Mouse (Mus musculus) liver, embryonic 13.5 days (tissue): ENCODE results near the gene B230219D22Rik. TPM values are rescaled to one million over a fixed set of nuclear protein-coding genes. Genes with fewer than 3 reads are reported as not detected.
"Not testable (repeated sequence)": the region's sequence is repeated elsewhere in the genome, so short reads cannot be mapped to it uniquely, and the experiment has no call there.

Experiments
- ATAC-seq: fragments of 200-750 bp; cut with Nextera tagmentation; 2 replicates; pipeline ENCODE4 v1.8.0; 2017; ENCODE audit warnings: low read depth, mild to moderate bottlenecking, moderate number of reproducible peaks, moderate library complexity
- DNase-seq: peaks from one replicate; pipeline ENCODE4 v3.0.0; 2022
- H3K27ac ChIP-seq: fragments of 300-500 bp; sonication (generic); 2 replicates; pipeline ENCODE4 v1.5.1; 2015; ENCODE audit warnings: moderate library complexity, mild to moderate bottlenecking, inconsistent platforms
- H3K27me3 ChIP-seq: fragments of 300-500 bp; sonication (generic); 2 replicates; pipeline ENCODE4 v1.6.1; 2015; ENCODE audit warnings: mild to moderate bottlenecking, inconsistent platforms
- H3K36me3 ChIP-seq: fragments of 300-500 bp; sonication (generic); 2 replicates; pipeline ENCODE4 v1.6.1; 2015; ENCODE audit warnings: mild to moderate bottlenecking, inconsistent platforms
- H3K4me1 ChIP-seq: fragments of 300-500 bp; sonication (generic); replicated peaks from 2 replicates; pipeline ENCODE4 v1.6.1; 2015; ENCODE audit warnings: inconsistent platforms
- H3K4me2 ChIP-seq: fragments of 300-500 bp; sonication (generic); 2 replicates; pipeline ENCODE4 v1.6.1; 2015; ENCODE audit warnings: inconsistent platforms, mild to moderate bottlenecking, moderate library complexity
- H3K4me3 ChIP-seq: fragments of 300-500 bp; sonication (generic); replicated peaks from 2 replicates; pipeline ENCODE4 v1.5.1; 2015; ENCODE audit warnings: mild to moderate bottlenecking, inconsistent platforms
- H3K9ac ChIP-seq: fragments of 300-500 bp; sonication (generic); 2 replicates; pipeline ENCODE4 v1.6.1; 2015; ENCODE audit warnings: mild to moderate bottlenecking, inconsistent platforms
- H3K9me3 ChIP-seq: fragments of 300-500 bp; sonication (generic); replicated peaks from 2 replicates; pipeline ENCODE4 v1.6.1; 2016; ENCODE audit warnings: inconsistent platforms
- WGBS: fragments of 180-500 bp; shearing (Covaris S2); methylation state at CpG from one replicate; pipeline ENCODE4 v1.1.7; 2015; ENCODE audit not compliant: insufficient replicate concordance; 5-methylcytosine and 5-hydroxymethylcytosine counted together
- polyA plus RNA-seq: library from polyadenylated mRNA; unstranded; fragments of >200 nt; fragmentation: Nextera tagmentation; extraction: Ambion mirVana; gene quantifications from 2 replicates; pipeline ENCODE4 v1.2.1, GENCODE M21; 2015

B230219D22Rik gene
- polyA plus RNA-seq, 1 experiment from 2014 or later = 12.4 TPM

DNA sequence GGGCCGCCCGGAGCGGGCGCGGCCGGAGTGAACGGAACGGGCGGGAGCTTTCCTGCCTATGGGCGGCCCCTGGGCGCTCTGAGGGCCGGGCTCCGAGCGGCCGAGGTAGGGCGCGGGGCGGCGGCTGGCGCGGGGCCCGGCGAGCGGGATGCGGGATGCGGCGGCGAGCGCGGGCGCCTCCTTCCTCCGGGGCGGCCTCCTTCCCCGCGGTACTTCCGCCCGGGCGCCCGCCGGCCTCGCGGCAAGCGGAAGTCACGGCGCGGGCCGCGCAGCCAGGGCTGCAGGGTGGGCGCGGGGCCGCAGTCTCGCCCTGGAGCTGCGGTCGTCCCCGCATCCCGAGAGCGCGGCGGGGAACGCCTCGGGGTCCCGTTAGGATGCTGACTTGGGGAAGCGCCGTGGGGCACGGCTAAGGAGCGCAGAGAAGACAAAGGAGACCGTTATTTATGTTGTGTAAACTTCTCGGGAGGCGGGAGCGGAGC lies 358 bp downstream of the B230219D22Rik start:
- peak; percentile 77 for ATAC-seq
- H3K4me2 ChIP-seq = peak overlapping the region; percentile 82
- H3K9ac ChIP-seq = peak overlapping the region; percentile 99
- peak; percentile 17 for DNase-seq
- peak overlapping the region; percentile 98 for H3K27ac ChIP-seq
- under 1% methylated on average over 56 of the region's 70 CpGs for WGBS
- H3K36me3 ChIP-seq = peaks cover 11% of the 10 kb centered on the region
- peaks cover 38% of the 10 kb centered on the region for H3K4me1 ChIP-seq
- H3K9me3 ChIP-seq = no peaks in the 10 kb centered on the region
- no peaks in the 10 kb centered on the region for H3K27me3 ChIP-seq
- peak overlapping the region; percentile 98 for H3K4me3 ChIP-seq

DNA sequence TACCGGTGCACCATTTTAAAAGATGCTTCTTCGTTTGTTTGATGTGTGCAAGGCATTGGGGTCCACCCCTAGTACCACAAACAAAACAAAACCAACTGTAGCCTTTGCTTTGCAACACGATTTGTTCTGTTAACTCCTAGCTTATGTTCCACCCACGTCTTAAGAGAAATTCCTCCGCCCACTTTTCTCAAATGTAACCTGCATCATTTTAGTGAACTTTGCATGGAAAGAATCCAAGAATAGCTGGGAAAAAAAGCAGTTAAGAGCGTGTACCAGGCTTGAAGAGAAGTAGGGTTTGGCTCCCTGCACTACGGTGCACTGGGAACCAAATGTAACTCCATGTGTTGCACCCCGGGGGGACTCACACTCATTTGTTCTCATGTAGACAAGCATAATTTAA lies 1.2 kb downstream of the B230219D22Rik start:
- Histone ChIP-seq H3K4me2 (peak overlapping the region; percentile 82), H3K9ac (peak overlapping the region; percentile 99), H3K4me1 (peaks cover 38% of the 10 kb centered on the region), H3K27me3 (no peaks in the 10 kb centered on the region), H3K27ac (peak overlapping the region; percentile 98), H3K4me3 (peak overlapping the region; percentile 98), H3K36me3 (peaks cover 19% of the 10 kb centered on the region), H3K9me3 (no peaks in the 10 kb centered on the region)
- 15% methylated on average over 8 of the region's 8 CpGs for WGBS
- ATAC-seq (no peak), DNase-seq (no peak)

DNA sequence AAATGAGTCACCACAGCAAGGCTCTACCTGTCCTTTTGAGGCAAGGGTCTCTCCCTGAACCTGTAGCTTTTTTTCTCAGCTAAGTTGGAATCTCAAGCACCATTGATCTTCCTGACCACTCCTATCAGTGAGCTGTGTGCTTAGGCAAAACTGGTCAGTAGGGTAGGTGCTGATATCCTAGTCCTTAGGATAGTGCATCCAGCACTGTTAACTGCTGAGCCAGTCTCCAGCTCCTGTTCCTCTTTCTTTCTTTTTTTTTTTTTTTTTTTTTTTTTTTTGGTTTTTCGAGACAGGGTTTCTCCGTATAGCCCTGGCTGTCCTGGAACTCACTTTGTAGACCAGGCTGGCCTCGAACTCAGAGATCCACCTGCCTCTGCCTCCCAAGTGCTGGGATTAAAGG lies 3.1 kb downstream of the B230219D22Rik start:
- not testable (repeated sequence) for H3K27ac ChIP-seq, H3K4me2 ChIP-seq, DNase-seq, H3K4me3 ChIP-seq, H3K9ac ChIP-seq, H3K9me3 ChIP-seq, H3K27me3 ChIP-seq, ATAC-seq
- 50% methylated on average over 1 of the region's 3 CpGs for WGBS
- peaks cover 38% of the 10 kb centered on the region for H3K4me1 ChIP-seq
- peaks cover 37% of the 10 kb centered on the region for H3K36me3 ChIP-seq

DNA sequence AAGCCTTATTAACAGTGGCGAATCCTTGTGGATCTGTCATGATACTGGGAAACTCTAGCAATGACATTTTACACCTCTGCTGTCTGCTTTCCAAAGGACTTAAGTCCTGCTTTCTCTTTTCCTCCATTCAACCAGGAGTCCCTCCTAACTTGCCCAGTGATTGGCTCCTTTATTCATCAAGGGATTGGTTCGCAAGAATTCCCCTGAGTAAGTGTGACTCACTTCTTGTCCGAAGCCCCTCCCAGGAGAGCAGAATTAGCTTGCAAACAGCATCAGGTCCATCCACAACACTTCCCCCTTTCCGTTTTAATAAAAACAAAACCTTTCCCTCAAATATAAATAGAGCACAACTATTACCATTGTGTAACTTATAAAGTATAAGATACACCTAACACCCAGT lies 11.4 kb downstream of the B230219D22Rik start:
- H3K9ac ChIP-seq = no peak overlapping the region
- H3K9me3 ChIP-seq = no peaks in the 10 kb centered on the region
- H3K36me3 ChIP-seq = peaks cover 45% of the 10 kb centered on the region
- no peak overlapping the region for H3K4me2 ChIP-seq
- DNase-seq = no peak
- H3K4me3 ChIP-seq = no peak overlapping the region
- ATAC-seq = no peak
- WGBS = 80% methylated on average over 4 of the region's 4 CpGs
- no peaks in the 10 kb centered on the region for H3K27me3 ChIP-seq
- no peaks in the 10 kb centered on the region for H3K4me1 ChIP-seq
- no peak overlapping the region for H3K27ac ChIP-seq

GRCm38 (mm10) chr13:55712846-55713245 lies 19.9 kb downstream of the B230219D22Rik start:
- H3K27ac ChIP-seq = no peak overlapping the region
- H3K27me3 ChIP-seq = no peaks in the 10 kb centered on the region
- H3K36me3 ChIP-seq = peaks cover under 1% of the 10 kb centered on the region
- no peak overlapping the region for H3K4me3 ChIP-seq
- WGBS = 74% methylated on average over 3 of the region's 3 CpGs
- H3K9ac ChIP-seq = no peak overlapping the region
- no peaks in the 10 kb centered on the region for H3K9me3 ChIP-seq
- DNase-seq (no peak), ATAC-seq (no peak)
- H3K4me1 ChIP-seq = peaks cover 20% of the 10 kb centered on the region
- H3K4me2 ChIP-seq = no peak overlapping the region

- ATAC-seq (peak; percentile 93), DNase-seq (peak; percentile 82)
- under 1% methylated on average over 63 of the region's 63 CpGs for WGBS
- no peaks in the 10 kb centered on the region for H3K9me3 ChIP-seq
- H3K4me1 ChIP-seq = peaks cover 20% of the 10 kb centered on the region
- H3K27me3 ChIP-seq = no peaks in the 10 kb centered on the region
- H3K9ac ChIP-seq = peak within 1 kb of the TSS; percentile 97
- H3K4me2 ChIP-seq = peak within 1 kb of the TSS; percentile 92
- peaks cover 15% of the 10 kb centered on the region for H3K36me3 ChIP-seq
- H3K4me3 ChIP-seq = peak within 1 kb of the TSS; percentile 95
- peak within 1 kb of the TSS; percentile 84 for H3K27ac ChIP-seq
Observed at GRCm38 (mm10) chr13:55714501-55715166, 21.7 kb downstream of the B230219D22Rik start, which contains the start of gene Txndc15. Gene Txndc15, plus strand, starts transcription at chr13:55714650.

GRCm38 (mm10) chr13:55715167-55715512 lies 22.2 kb downstream of the B230219D22Rik start:
- DNase-seq = no peak
- Histone ChIP-seq H3K36me3 (peaks cover 20% of the 10 kb centered on the region), H3K9ac (peak overlapping the region; percentile 97), H3K27ac (peak overlapping the region; percentile 84), H3K9me3 (no peaks in the 10 kb centered on the region), H3K4me2 (peak overlapping the region; percentile 92), H3K4me1 (peaks cover 20% of the 10 kb centered on the region), H3K27me3 (no peaks in the 10 kb centered on the region), H3K4me3 (peak overlapping the region; percentile 95)
- 9% methylated on average over 5 of the region's 5 CpGs for WGBS
- no peak for ATAC-seq

DNA sequence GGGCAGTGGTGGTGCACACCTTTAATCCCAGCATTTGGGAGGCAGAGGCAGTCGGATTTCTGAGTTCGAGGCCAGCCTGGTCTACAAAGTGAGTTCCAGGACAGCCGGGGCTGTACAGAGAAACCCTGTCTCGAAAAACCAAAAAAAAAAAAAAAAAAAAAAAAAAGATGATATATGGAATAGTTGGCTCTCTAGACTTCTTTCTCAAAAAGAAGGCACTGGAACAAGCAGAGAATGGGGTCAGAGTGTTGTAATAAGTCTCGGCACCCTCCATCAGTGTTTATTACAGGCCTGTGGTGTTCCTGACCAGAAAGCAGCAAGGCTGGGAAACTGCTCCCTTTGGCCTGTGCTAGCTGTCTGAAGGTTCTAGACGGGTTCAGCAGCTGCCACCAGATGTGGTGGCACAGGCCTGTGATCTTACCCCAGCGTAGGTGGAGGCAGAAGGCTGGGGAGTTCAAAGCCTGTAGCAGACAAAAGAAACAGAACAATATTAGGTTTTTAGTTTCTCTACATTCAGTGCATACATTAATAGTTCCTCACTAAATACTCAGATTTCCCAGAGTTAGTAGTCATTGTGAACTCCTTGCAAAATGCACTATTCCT lies 23.1 kb downstream of the B230219D22Rik start:
- Histone ChIP-seq H3K27me3 (no peaks in the 10 kb centered on the region), H3K27ac (no peak overlapping the region), H3K9ac (no peak overlapping the region), H3K36me3 (peaks cover 26% of the 10 kb centered on the region), H3K9me3 (no peaks in the 10 kb centered on the region), H3K4me3 (no peak overlapping the region; the same call in 1 of the 2 replicates), H3K4me1 (peaks cover 20% of the 10 kb centered on the region), H3K4me2 (peak overlapping the region; percentile 92; the same call in 1 of the 2 replicates)
- no peak for ATAC-seq
- DNase-seq = no peak
- 77% methylated on average over 7 of the region's 7 CpGs for WGBS

DNA sequence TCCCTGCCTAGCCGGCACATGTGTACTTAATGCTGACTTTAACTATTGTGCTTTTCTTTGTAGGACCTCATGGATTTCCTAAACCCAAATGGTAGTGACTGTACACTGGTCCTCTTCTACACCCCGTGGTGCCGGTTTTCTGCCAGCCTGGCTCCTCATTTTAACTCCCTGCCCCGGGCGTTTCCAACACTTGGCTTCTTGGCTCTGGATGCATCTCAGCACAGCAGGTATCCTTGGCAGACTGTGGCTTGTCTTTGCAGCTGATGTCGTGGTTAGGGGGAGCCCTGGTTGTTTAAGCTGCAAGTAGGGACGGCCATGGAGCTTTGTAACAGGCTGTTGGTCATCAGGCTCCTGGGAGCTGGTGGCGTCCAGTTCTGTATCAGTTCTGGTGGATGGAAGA lies 28.6 kb downstream of the B230219D22Rik start:
- Histone ChIP-seq H3K9ac (no peak overlapping the region), H3K9me3 (no peaks in the 10 kb centered on the region), H3K27me3 (no peaks in the 10 kb centered on the region), H3K4me3 (no peak overlapping the region), H3K4me2 (no peak overlapping the region), H3K27ac (no peak overlapping the region), H3K36me3 (peaks cover 37% of the 10 kb centered on the region), H3K4me1 (peaks cover 6% of the 10 kb centered on the region)
- DNase-seq = no peak
- whole genome bisulfite sequencing = 77% methylated on average over 8 of the region's 8 CpGs
- ATAC-seq = no peak

DNA sequence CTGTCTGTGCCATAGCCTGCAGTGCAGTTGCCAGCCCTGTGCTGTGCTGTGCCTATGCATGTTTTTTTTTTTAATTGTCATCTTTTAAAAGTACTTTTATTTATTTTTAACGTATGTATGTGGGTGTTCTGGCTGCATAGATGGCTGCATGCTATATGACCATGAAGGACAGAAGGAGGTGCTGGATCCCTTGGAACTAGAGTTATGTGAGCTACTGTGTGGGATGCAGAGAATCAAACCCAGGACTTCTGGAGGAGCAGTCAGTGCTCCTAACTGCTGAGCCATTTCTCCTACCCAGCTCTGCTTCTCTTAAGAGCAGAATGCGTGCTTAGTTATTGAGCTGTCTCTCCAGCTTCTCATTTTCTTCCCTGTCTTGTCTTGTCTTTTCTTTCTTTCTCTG lies 29.1 kb downstream of the B230219D22Rik start:
- Histone ChIP-seq H3K4me2 (no peak overlapping the region), H3K4me1 (peaks cover 6% of the 10 kb centered on the region), H3K9me3 (no peaks in the 10 kb centered on the region), H3K27ac (no peak overlapping the region), H3K4me3 (no peak overlapping the region), H3K27me3 (no peaks in the 10 kb centered on the region), H3K9ac (no peak overlapping the region), H3K36me3 (peaks cover 37% of the 10 kb centered on the region)
- no peak for ATAC-seq
- WGBS = 75% methylated on average over 2 of the region's 2 CpGs
- DNase-seq = no peak

DNA sequence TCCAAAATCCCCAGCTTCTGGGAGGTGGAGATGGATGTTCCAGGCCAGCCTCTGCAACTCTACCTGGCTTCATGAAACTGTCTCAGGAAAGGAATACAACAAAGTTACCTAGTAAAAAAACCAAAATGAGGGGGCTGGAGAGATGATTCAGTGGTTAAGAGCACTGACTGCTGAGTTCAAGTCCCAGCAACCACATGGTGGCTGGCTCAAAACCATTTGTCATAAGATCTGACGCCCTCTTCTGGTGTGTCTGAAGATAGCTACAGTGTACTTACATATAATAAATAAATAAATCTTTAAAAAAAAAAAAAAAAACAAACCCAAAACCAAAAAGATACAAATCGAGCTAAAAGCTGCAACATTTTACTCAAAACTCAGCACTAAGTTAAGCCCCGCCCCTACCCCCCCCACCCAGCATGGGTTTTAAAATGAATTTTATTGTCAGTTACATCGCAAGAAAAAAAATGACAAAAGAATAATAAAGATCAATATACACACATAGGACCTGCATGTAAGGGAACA lies 33.7 kb downstream of the B230219D22Rik start:
- Histone ChIP-seq H3K9me3 (no peaks in the 10 kb centered on the region), H3K4me1 (peaks cover 14% of the 10 kb centered on the region), H3K36me3 (peaks cover 8% of the 10 kb centered on the region; the same call in 1 of the 2 replicates), H3K4me3 (peak overlapping the region; percentile 78), H3K9ac (peak overlapping the region; percentile 87), H3K27ac (peak overlapping the region; percentile 98), H3K27me3 (no peaks in the 10 kb centered on the region), H3K4me2 (peak overlapping the region; percentile 86)
- WGBS = under 1% methylated on average over 4 of the region's 4 CpGs
- DNase-seq (no peak), ATAC-seq (no peak)
